In genomic region chr11:75566276-75567196, GRCm38 (mm10) we compare ENCODE assay signal across 13 mouse cellular contexts. TPM values are rescaled to one million over a fixed set of nuclear protein-coding genes. Genes with fewer than 3 reads are reported as not detected.
A peak's percentile ranks its signal among the peaks of the same experiment; 100 is the strongest.
DNase-seq lines count a peak whose midpoint lies in the region; ATAC-seq and TF ChIP-seq lines count a peak whose summit lies in the region.
"Had no signal": no experiment of that assay in that cellular context is flagged by ENCODE, and none has a peak within 500 bp of the region (broad histone marks: within the 10 kb centered on the region; RNA-seq: fewer than 3 reads in every experiment).

No protein-coding gene starts in this region.

- peak overlapping the region; percentile 56 for H3K27ac ChIP-seq in kidney, embryonic 16.5 days (ENCODE audit: low read length)
- H3K27ac ChIP-seq in kidney, adult 2 months (ENCODE audit: insufficient read depth, low read depth, low read length) = no peak overlapping the region
- peak overlapping the region; percentile 90 for H3K27ac ChIP-seq in cerebellum, adult 2 months (ENCODE audit: insufficient read depth, low read length)
- 0 out of 4 replicates have a peak overlapping the region, but pooled peaks of 1 of the 2 experiments have one; percentile 31 for H3K27ac ChIP-seq in heart, embryonic 14.5 days (replicated peaks in 1 of 2; ENCODE audit: control insufficient read depth in 1 of 2, insufficient read depth in 1 of 2, low read depth in 2 of 2, low read length in 2 of 2)
- H3K27ac ChIP-seq: embryonic facial prominence, embryonic 13.5 days; hindbrain, postnatal 0 days; liver, embryonic 14.5 days had no signal

- H3K9me3 ChIP-seq in kidney, embryonic 16.5 days (ENCODE audit: low read length) = no peaks in the 10 kb centered on the region
- H3K9me3 ChIP-seq in heart, embryonic 14.5 days (ENCODE audit: control insufficient read depth, low read length) = no peaks in the 10 kb centered on the region
- H3K9me3 ChIP-seq in megakaryocyte, embryonic 14.5 days = no peaks in the 10 kb centered on the region
- H3K9me3 ChIP-seq: embryonic facial prominence, embryonic 13.5 days had no signal

- no peaks in the 10 kb centered on the region; the same call in 1 of the 2 replicates for H3K36me3 ChIP-seq in kidney, embryonic 16.5 days (ENCODE audit: insufficient read depth, low read length)
- H3K36me3 ChIP-seq in kidney, adult 2 months (ENCODE audit: control insufficient read depth, insufficient read depth, low read length) = no peaks in the 10 kb centered on the region; the same call in 1 of the 2 replicates
- peaks cover 9% of the 10 kb centered on the region; the same call in 1 of the 2 replicates for H3K36me3 ChIP-seq in heart, embryonic 14.5 days (ENCODE audit: control insufficient read depth, insufficient read depth, low read length)
- H3K36me3 ChIP-seq in megakaryocyte, embryonic 14.5 days (replicated peaks; ENCODE audit: low read length) = peaks cover 96% of the 10 kb centered on the region
- H3K36me3 ChIP-seq: embryonic facial prominence, embryonic 13.5 days had no signal

- no peak overlapping the region for H3K4me3 ChIP-seq in kidney, embryonic 16.5 days (ENCODE audit: low read length)
- no peak overlapping the region for H3K4me3 ChIP-seq in kidney, adult 2 months (ENCODE audit: insufficient read depth, low read depth, low read length)
- no peak overlapping the region for H3K4me3 ChIP-seq in cerebellum, adult 2 months (replicated peaks; ENCODE audit: insufficient read depth, low read depth, low read length)
- H3K4me3 ChIP-seq in heart, embryonic 14.5 days (ENCODE audit: control insufficient read depth in 1 of 2, insufficient read depth in 1 of 2, low read depth in 1 of 2, low read length in 2 of 2) = no peak overlapping the region
- peak overlapping the region; percentile 51 for H3K4me3 ChIP-seq in megakaryocyte, embryonic 14.5 days (replicated peaks)
- H3K4me3 ChIP-seq: embryonic facial prominence, embryonic 13.5 days; myocyte had no signal

- H3K4me1 ChIP-seq in kidney, embryonic 16.5 days (ENCODE audit: insufficient read depth, low read length) = peaks cover 23% of the 10 kb centered on the region; the same call in 1 of the 2 replicates
- peaks cover 10% of the 10 kb centered on the region for H3K4me1 ChIP-seq in kidney, adult 2 months (ENCODE audit: control insufficient read depth, insufficient read depth, low read length)
- peaks cover 82% of the 10 kb centered on the region for H3K4me1 ChIP-seq in cerebellum, adult 2 months (ENCODE audit: control insufficient read depth, insufficient read depth, low read length)
- H3K4me1 ChIP-seq in heart, embryonic 14.5 days (ENCODE audit: control insufficient read depth in 2 of 2, insufficient read depth in 2 of 2, low read length in 2 of 2) = peaks cover 31 to 50% of the 10 kb centered on the region in 2 experiments
- H3K4me1 ChIP-seq in megakaryocyte, embryonic 14.5 days = peaks cover 79% of the 10 kb centered on the region

- TF ChIP-seq CTCF in kidney, adult 2 months (conservative IDR thresholded peaks at IDR 0.05; ENCODE audit: insufficient read depth, insufficient read length, low read depth, low read length) = no peak
- no peak for TF ChIP-seq CTCF in cerebellum, adult 2 months (IDR thresholded peaks at IDR 0.05; ENCODE audit: borderline replicate concordance, insufficient read depth, low read depth, low read length)

- no peak overlapping the region for H3K9ac ChIP-seq in kidney, embryonic 16.5 days (replicated peaks; ENCODE audit: low read length)
- H3K9ac ChIP-seq in heart, embryonic 14.5 days (ENCODE audit: low read length) = no peak overlapping the region
- H3K9ac ChIP-seq: embryonic facial prominence, embryonic 13.5 days; liver, embryonic 14.5 days had no signal

- no peaks in the 10 kb centered on the region for H3K27me3 ChIP-seq in kidney, embryonic 16.5 days (ENCODE audit: insufficient read depth, low read length)
- no peaks in the 10 kb centered on the region for H3K27me3 ChIP-seq in kidney, adult 2 months (replicated peaks; ENCODE audit: control insufficient read depth, insufficient read depth, low read length)
- no peaks in the 10 kb centered on the region for H3K27me3 ChIP-seq in cerebellum, adult 2 months (ENCODE audit: control insufficient read depth, insufficient read depth, low read length)
- H3K27me3 ChIP-seq in heart, embryonic 14.5 days (ENCODE audit: control insufficient read depth, insufficient read depth, low read length) = peaks cover 18% of the 10 kb centered on the region
- peaks cover under 1% of the 10 kb centered on the region for H3K27me3 ChIP-seq in megakaryocyte, embryonic 14.5 days (replicated peaks)
- H3K27me3 ChIP-seq: embryonic facial prominence, embryonic 13.5 days had no signal

- TF ChIP-seq POLR2A in kidney, adult 2 months (IDR thresholded peaks at IDR 0.05; ENCODE audit: low read depth, low read length) = no peak
- TF ChIP-seq POLR2A in cerebellum, adult 2 months (IDR thresholded peaks at IDR 0.05; ENCODE audit: borderline replicate concordance, insufficient read depth, low read length) = no peak

- no peak for ATAC-seq in kidney, embryonic 16.5 days (ENCODE audit: low FRiP score, low TSS enrichment)
- peak; percentile 9; the same call in 1 of the 2 replicates for ATAC-seq in heart, embryonic 14.5 days (ENCODE audit: insufficient number of reproducible peaks, insufficient read depth, low FRiP score, low read depth)

- WGBS in kidney, embryonic 16.5 days = 71% methylated on average over 13 of the region's 13 CpGs
- 74% methylated on average over 13 of the region's 13 CpGs for WGBS in kidney, adult 2 months
- WGBS in cerebellum, adult 2 months = 43% methylated on average over 13 of the region's 13 CpGs
- 42% methylated on average over 13 of the region's 13 CpGs for WGBS in heart, embryonic 14.5 days

- no peak overlapping the region for H3K4me2 ChIP-seq in kidney, embryonic 16.5 days (replicated peaks; ENCODE audit: low read depth, low read length)
- H3K4me2 ChIP-seq in heart, embryonic 14.5 days (ENCODE audit: low read length) = 0 out of 2 replicates have a peak overlapping the region, but pooled peaks have one; percentile 11
- H3K4me2 ChIP-seq: embryonic facial prominence, embryonic 13.5 days had no signal

- no peak for DNase-seq in kidney, adult 2 months
- peak; percentile 63 to 65 for DNase-seq in cerebellum, adult 2 months
- no peak for DNase-seq in gastrocnemius, postnatal 10 days
- DNase-seq in ovary, postnatal 36 days (ENCODE audit: low spot score) = no peak
- DNase-seq in natural killer cell, adult 2 months (ENCODE audit: low spot score in 2 of 2) = no peak
- DNase-seq: right cerebral cortex, postnatal 4 days had no signal

RNA-seq across cellular contexts. Expression of gene Pitpna, which starts 21.4 kb away (rescaled TPM):
- 70.4 and 72.1 TPM in 2 replicates for polyA plus RNA-seq in kidney, embryonic 16.5 days (2015; fragmentation: Nextera tagmentation; extraction: Ambion mirVana)
- 43.8 and 60.3 TPM in 2 replicates for polyA plus RNA-seq in kidney, adult 2 months (2012; rRNA removed)
- 295 and 319 TPM in 2 replicates for polyA plus RNA-seq in cerebellum, adult 2 months (2012; rRNA removed)
- polyA plus RNA-seq in heart, embryonic 14.5 days (2014; fragmentation: Nextera tagmentation; extraction: Ambion mirVana) = 76.7 and 83.2 TPM in 2 replicates
- 28.3 and 62.8 TPM in 2 replicates for polyA plus RNA-seq in megakaryocyte, embryonic 14.5 days (2012; ENCODE audit: insufficient read depth, low replicate concordance)
- total RNA-seq in gastrocnemius, postnatal 10 days (2021) = 100 to 1,000 TPM; 148 to 160 TPM

RNA-seq across cellular contexts. Expression of gene Slc43a2, which starts 35.0 kb away (rescaled TPM):
- 9.4 and 9.7 TPM in 2 replicates for polyA plus RNA-seq in kidney, embryonic 16.5 days (2015; fragmentation: Nextera tagmentation; extraction: Ambion mirVana)
- polyA plus RNA-seq in kidney, adult 2 months (2012; rRNA removed) = 148 and 174 TPM in 2 replicates
- polyA plus RNA-seq in cerebellum, adult 2 months (2012; rRNA removed) = 57.4 and 67.1 TPM in 2 replicates
- polyA plus RNA-seq in heart, embryonic 14.5 days (2014; fragmentation: Nextera tagmentation; extraction: Ambion mirVana) = 1.9 and 2.7 TPM in 2 replicates
- 18.9 and 35.4 TPM in 2 replicates for polyA plus RNA-seq in megakaryocyte, embryonic 14.5 days (2012; ENCODE audit: insufficient read depth, low replicate concordance)
- 10 to 100 TPM; 24.2 to 27.3 TPM for total RNA-seq in gastrocnemius, postnatal 10 days (2021)

RNA-seq across cellular contexts. Expression of gene Scarf1, which starts 53.2 kb away (rescaled TPM):
- 19.2 and 19.5 TPM in 2 replicates for polyA plus RNA-seq in kidney, embryonic 16.5 days (2015; fragmentation: Nextera tagmentation; extraction: Ambion mirVana)
- 13.3 and 17.3 TPM in 2 replicates for polyA plus RNA-seq in kidney, adult 2 months (2012; rRNA removed)
- polyA plus RNA-seq in cerebellum, adult 2 months (2012; rRNA removed) = 3.3 and 3.4 TPM in 2 replicates
- polyA plus RNA-seq in heart, embryonic 14.5 days (2014; fragmentation: Nextera tagmentation; extraction: Ambion mirVana) = 9.7 and 11.3 TPM in 2 replicates
- polyA plus RNA-seq in megakaryocyte, embryonic 14.5 days (2012; ENCODE audit: insufficient read depth, low replicate concordance) = 27.4 and 42.5 TPM in 2 replicates
- total RNA-seq in gastrocnemius, postnatal 10 days (2021) = 10 to 100 TPM in 1 of 2 experiments, 1 to 10 TPM in 1; 7.9 to 10.0 TPM

RNA-seq across cellular contexts. Expression of gene Rilp, which starts 56.6 kb away (rescaled TPM):
- polyA plus RNA-seq in kidney, embryonic 16.5 days (2015; fragmentation: Nextera tagmentation; extraction: Ambion mirVana) = 1.7 and 2.0 TPM in 2 replicates
- 19.3 and 19.8 TPM in 2 replicates for polyA plus RNA-seq in kidney, adult 2 months (2012; rRNA removed)
- polyA plus RNA-seq in cerebellum, adult 2 months (2012; rRNA removed) = 5.4 and 5.7 TPM in 2 replicates
- 5.7 and 6.4 TPM in 2 replicates for polyA plus RNA-seq in heart, embryonic 14.5 days (2014; fragmentation: Nextera tagmentation; extraction: Ambion mirVana)
- 4.2 and 9.5 TPM in 2 replicates for polyA plus RNA-seq in megakaryocyte, embryonic 14.5 days (2012; ENCODE audit: insufficient read depth, low replicate concordance)
- 10 to 100 TPM; 25.5 to 32.6 TPM for total RNA-seq in gastrocnemius, postnatal 10 days (2021)
- polyA plus RNA-seq: embryonic facial prominence, embryonic 13.5 days had no signal

Comparison
In these comparisons a context has a peak if more than half of its experiments do, and no peak if none do; other contexts are left out.
1. DNase-seq: peak in cerebellum, adult 2 months (2 of 2); none in kidney, adult 2 months (single experiment), gastrocnemius, postnatal 10 days (single experiment), ovary, postnatal 36 days (single experiment) and natural killer cell, adult 2 months (0 of 2).